In the genomic region with DNA sequence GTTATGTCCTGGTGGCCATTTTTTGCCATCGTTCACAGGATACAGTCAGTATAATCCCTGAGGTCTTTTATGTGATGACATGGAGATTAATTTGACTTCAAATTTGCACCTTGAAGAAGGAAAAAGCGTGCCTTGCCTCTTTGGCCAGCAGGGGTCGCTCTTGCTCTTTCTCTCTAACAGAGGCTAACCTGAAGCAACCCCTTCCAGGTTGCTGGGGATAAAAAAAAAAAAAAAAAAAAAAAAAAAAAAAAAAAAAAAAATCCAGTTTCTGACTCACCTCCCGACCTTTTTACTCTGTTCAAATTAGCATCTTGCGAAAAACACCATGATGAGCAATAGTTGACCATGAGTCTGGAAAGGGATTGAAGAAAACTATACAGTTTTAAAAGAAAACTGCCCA, we compare ENCODE assay signal across 9 mouse cellular contexts. TPM values are rescaled to one million over a fixed set of nuclear protein-coding genes. Genes with fewer than 3 reads are reported as not detected.
DNase-seq lines count a peak whose midpoint lies in the region; ATAC-seq and TF ChIP-seq lines count a peak whose summit lies in the region.
"Had no signal": no experiment of that assay in that cellular context is flagged by ENCODE, and none has a peak within 500 bp of the region (broad histone marks: within the 10 kb centered on the region; RNA-seq: fewer than 3 reads in every experiment).

No protein-coding gene starts in this region.

- no peak overlapping the region for H3K4me3 ChIP-seq in lung, adult 2 months (replicated peaks; ENCODE audit: extremely low read depth, low read depth, low read length)
- H3K4me3 ChIP-seq: lung, embryonic 15.5 days had no signal

- ATAC-seq in monocyte, adult 5-6 weeks (replicated peaks; ENCODE audit: insufficient number of reproducible peaks, low FRiP score, low TSS enrichment, poor library complexity, severe bottlenecking) = no peak

- TF ChIP-seq CTCF in lung, adult 2 months (IDR thresholded peaks at IDR 0.05; ENCODE audit: insufficient read depth, low read length) = peak; percentile 80

- no peak for TF ChIP-seq POLR2A in lung, adult 2 months (IDR thresholded peaks at IDR 0.05; ENCODE audit: borderline replicate concordance, extremely low read depth, low read depth, low read length)

- no peaks in the 10 kb centered on the region; the same call in 1 of the 2 replicates for H3K4me1 ChIP-seq in lung, adult 2 months (ENCODE audit: control insufficient read depth, insufficient read depth, low read length)

- peak; percentile 61 for DNase-seq in CD4-positive helper T cell, adult 2 months (ENCODE audit: low read depth, low spot score)
- DNase-seq in Muller cell, postnatal 12 days (ENCODE audit: inconsistent ontology term) = peak; percentile 65
- peak; percentile 79 for DNase-seq in cerebellum, adult 9-10 months
- DNase-seq in frontal cortex, postnatal 36 days (ENCODE audit: low spot score in 2 of 2) = peak; percentile 84 to 87
- peak; percentile 91 for DNase-seq in kidney, postnatal 4 days
- DNase-seq in lung, adult 2 months = peak; percentile 75
- peak; percentile 67 to 69 for DNase-seq in right cerebral cortex, postnatal 36 days (ENCODE audit: low spot score in 2 of 2)

- WGBS in lung, adult 2 months = 5% methylated on average over 5 of the region's 5 CpGs

RNA-seq across cellular contexts. Expression of gene Krt20, which starts 26.9 kb away (rescaled TPM):
- 0.72 TPM in 1 of 2 replicates, not detected in the other for polyA plus RNA-seq in lung, adult 2 months (2012; rRNA removed)
- not detected in 3 replicates for total RNA-seq in monocyte, adult 5-6 weeks (2017)

RNA-seq across cellular contexts. Expression of gene Krt23, which starts 28.1 kb away (rescaled TPM):
- polyA plus RNA-seq in lung, adult 2 months (2012; rRNA removed) = 20.2 and 26.1 TPM in 2 replicates
- not detected in 3 replicates for total RNA-seq in monocyte, adult 5-6 weeks (2017)

RNA-seq across cellular contexts. Expression of gene Krt12, which starts 42.8 kb away (rescaled TPM):
- polyA plus RNA-seq in lung, adult 2 months (2012; rRNA removed) = 0.06 TPM in 1 of 2 replicates, not detected in the other
- total RNA-seq in monocyte, adult 5-6 weeks (2017) = not detected in 3 replicates

RNA-seq across cellular contexts. Expression of gene Krt39, which starts 56.3 kb away (rescaled TPM):
- polyA plus RNA-seq in lung, adult 2 months (2012; rRNA removed) = not detected in 2 replicates
- not detected in 3 replicates for total RNA-seq in monocyte, adult 5-6 weeks (2017)
- polyA plus RNA-seq: lung, embryonic 15.5 days had no signal
